Mouse (Mus musculus): Measurements from ENCODE around the gene Ttc7b. TPM values are rescaled to one million over a fixed set of nuclear protein-coding genes. Genes with fewer than 3 reads are reported as not detected.

Gene Ttc7b
- total RNA-seq, 2 experiments from 2014 or later = 6.2 to 13.4 TPM

DNA sequence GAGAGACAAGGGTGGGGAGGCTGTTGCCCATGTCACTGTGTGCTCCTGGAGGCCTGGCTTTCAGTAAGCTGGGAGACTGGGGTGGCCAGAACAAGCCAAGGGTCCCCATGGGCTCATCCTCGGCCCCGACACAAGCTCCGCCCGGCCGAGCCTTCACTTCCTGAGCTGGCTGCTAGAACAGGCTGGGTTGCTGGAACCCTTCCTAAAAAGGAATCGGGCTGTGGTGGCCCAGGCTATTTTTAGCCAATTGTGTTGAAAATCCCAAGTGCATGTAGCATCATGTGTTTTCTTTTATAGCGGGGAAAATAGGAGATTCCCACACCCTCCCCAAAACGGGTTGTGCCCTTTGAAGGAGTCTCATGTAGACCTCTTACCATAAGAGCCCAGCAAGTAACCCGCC, 226.7 kb downstream of the Ttc7b start:
- ATAC-seq (replicated peaks; ENCODE audit: low FRiP score, poor library complexity, severe bottlenecking) = no peak

DNA sequence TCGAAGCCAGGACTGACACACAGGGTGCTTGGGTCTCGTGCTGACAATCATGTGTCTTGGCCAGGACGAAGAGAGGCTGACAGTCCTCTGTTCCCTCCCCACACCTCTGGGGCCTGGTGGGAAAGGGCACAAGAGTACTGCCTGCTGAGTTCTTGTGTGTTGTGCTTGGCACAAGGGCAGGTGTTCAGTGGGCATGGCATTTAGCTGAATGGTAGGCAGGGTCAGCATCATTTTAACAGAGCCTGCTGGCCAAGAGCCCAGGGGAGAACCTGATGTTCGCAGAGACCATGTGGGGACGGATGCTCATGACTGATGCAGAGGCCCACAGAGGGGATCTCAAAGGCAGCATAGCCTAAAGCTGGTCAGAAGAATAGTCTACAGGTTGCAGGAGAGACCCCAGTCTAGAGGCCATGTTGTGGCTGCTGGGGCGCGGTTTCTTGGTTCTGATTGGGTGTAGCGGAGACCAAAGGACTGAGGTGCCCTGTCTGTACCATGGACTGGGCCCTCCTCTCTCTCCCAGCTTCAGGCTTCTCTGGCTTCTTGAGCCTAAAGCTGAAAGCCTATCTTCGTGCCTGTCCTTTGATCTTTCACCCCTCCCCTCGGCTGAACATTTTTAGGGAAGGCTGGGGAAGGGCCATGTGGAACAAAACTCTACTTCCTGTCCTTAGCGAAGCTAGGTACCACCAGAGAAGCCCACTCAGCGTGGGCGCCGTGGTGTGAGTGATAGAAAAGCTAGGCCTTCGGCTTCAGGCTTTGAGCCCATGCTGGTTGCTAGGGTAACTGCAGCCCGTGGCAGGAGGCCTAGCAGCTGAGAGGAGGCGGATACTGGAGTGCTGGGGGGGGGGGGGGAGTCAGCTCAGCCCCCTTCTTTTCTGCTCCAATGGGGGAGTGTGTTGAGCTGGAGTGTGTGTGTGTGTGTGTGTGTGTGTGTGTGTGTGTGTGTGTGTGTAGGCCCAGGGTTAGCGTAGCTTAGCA, 229.6 kb downstream of the Ttc7b start:
- no peak for ATAC-seq (replicated peaks; ENCODE audit: low FRiP score, poor library complexity, severe bottlenecking)

DNA sequence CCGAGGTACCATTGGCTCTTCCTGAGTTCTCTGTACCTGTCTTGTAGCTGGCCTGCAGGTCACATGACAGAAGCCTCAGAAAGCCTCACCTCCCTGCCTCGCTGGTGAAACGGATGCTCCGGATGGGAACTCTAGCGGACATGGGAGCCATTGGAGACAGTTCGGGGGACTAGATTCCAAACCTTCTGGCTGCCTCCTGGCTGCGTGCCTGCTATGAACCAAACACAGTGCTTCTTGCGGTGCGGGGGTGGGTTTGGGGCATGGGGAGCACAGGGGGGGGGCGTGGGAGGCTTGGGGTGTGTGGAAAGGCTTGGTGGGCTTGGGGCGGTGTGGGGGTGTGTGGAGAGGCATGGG, 230.5 kb downstream of the Ttc7b start:
- ATAC-seq (replicated peaks; ENCODE audit: low FRiP score, poor library complexity, severe bottlenecking) = no peak

DNA sequence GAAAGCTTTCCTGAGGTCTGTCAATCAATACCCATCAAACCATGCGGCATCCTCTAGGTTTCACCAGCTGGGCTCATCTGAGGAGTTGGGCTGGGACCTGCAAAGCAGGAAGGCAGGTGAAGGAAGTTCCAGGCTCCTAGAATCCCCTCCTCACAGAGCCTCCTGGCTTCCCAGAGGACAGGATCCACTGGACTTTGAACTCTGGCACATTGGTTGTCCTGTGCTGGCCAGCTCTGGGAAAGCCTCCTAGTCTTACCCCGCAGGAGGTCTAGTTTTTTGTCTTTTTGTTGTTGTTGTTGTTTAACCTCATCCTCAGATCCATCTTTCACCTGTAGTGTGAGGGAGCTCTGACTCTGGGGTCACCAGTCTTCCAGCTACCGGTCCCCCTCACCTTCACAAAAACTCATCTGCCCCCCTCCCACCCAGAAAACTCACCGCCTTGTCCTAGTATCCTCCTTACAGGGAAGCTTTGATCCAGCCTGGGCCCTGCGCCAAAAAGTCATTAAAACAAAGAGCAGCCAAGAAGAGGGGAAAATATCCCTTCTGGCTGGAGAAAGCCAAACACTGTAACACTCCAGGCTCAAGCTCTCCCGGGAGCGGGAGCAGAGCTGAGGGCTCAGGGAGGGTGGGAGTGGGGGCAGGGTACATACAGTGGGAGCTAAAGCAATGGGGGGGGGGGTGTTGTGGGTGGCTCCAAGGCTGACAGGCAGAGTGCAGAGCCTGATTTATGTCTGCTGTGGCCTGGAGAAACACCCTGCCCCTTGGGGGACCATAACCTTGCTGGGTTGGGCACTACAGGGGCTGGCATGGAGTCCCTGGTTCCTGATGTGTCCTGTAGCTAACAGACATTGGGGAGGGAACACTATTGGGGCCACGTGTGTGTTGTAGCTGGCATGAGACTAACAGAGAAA, 231.1 kb downstream of the Ttc7b start:
- no peak for ATAC-seq (replicated peaks; ENCODE audit: low FRiP score, poor library complexity, severe bottlenecking)

DNA sequence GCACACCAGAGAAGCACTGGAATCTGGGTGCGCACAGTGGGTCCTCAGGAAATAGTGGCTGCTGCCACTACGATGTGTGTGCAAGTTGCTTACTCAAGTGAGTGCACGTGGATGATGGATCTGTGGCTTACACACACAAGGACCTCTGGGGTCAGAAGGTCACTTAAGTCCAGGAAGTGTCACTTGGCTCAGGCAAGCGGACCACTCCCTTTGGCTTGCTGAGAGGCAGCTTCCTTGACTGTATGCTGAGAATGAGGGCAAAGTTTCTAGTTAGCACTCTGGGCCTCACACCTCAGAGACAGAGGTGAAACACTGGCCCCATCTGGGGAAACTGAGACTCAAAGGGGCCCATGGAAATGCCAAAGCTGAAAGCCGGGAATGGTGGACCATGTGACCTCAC, 232.6 kb downstream of the Ttc7b start:
- no peak for ATAC-seq (replicated peaks; ENCODE audit: low FRiP score, poor library complexity, severe bottlenecking)

DNA sequence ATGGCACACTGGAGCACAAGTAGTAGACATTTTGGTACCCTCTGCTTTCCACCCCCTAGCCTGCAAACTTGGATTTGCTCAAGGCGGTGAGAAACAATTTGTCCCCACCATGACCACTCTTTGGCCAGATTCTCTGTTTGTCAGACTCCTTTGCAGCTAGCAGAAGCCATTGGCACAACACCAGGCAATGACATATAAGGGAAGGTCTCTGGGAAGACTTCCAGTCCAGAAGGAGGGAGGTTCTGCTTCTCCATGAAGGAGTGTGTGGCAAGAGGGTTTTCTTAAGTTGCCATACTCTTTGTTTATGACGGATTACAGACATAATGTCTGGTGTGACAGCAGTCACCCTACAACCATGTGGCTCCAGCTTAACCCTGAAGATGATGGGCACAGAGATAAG, 233.1 kb downstream of the Ttc7b start:
- ATAC-seq (replicated peaks; ENCODE audit: low FRiP score, poor library complexity, severe bottlenecking) = no peak

DNA sequence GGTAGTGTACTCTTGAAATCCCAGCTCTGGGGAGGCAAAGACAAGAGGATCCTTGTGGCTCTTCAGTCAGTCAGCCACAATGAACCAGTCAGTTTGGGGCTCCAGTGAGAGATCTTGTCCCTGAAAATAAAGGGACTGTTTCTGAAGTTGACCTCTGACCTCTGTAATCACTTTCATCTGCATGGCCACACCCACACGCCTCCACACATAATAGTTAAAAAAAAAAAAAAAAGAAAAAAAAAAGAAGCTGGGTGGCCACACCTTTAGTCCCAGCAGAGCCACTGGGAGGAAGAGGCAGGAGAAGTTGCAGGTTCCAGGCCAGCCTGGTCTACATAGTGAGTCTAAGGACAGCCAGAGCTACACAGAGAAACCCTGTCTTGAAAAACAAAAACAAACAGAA, 237.3 kb downstream of the Ttc7b start:
- no peak for ATAC-seq (replicated peaks; ENCODE audit: low FRiP score, poor library complexity, severe bottlenecking)

DNA sequence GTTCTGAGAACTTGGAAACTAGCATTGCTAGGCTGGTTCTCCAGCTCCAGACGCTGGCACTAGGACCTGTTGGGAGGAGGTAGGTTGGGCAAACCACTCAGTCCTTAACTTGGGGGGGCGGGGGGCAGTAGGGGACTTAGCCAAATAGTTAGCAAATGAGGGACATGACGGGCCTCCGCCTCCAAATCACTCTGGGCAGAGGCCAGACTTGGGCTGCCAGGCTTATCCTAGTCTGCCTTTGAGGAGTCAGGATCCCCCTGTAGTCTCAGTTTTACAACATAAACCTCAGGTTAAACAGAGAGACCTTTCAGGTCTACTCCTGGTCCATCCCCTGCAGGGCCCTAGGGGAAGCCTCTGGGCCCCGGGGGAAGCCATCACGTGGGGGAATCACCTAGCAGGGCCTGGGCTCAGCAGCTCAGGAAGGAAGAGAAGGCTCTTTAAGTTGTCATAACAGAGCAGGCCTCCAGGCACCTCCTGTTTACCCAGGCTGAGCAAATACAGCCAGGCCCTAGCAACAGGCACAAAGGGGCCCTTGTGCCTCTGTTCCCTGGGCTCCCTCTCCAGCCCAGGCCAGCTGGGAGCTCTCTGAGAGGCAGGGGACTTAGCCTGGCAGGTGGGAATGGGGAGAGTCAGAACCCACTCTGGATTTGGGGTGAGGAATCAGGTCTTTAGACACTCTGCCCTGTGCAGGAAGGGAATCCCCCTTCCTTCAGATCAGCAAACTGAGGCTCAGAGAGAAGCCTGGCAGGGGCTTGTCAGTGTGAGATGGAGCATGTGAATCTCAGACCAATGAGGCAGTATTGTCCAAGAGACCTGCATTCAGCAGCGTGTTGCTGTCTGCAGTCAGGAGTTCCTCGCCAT, 238.4 kb downstream of the Ttc7b start:
- no peak for ATAC-seq (replicated peaks; ENCODE audit: low FRiP score, poor library complexity, severe bottlenecking)

DNA sequence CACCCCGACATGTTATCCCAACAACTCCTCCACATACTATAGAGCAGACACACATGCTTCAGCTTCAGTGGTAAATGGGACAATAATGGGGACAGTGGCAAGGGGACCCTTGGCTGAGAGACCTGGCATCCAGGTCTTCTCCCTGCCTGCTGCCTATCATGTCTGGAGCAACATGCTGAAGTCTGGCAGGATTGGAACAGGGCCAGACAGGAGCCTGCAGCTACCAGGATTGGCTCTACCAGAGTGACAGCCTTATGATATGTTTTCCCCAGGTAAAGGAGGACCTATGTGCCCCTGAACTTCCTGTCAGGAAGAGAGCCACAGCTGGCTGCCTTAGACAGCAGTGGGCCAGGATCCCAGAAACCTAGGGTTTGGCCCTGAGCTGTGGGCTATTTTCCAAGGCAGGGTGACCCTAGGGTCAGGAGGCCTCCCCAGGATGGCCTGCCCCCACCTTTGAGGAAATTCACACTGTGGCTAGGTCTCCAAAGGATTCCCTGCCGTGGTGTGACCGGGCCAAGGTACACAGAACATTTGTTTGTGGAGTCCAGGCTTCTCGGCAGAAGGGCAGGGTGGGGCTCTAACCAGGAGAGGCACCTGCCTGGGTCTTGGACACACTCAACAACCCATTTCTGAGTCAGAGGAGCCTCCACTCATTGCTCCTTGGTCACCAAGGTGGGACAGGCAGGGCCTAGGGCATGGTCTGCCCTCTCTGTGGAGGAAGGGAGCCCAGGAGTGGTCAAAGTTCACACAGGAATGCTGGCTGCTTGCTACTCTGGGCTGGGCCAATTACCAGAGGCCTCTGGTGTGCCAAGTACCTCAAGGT, 239.4 kb downstream of the Ttc7b start:
- no peak for ATAC-seq (replicated peaks; ENCODE audit: low FRiP score, poor library complexity, severe bottlenecking)

DNA sequence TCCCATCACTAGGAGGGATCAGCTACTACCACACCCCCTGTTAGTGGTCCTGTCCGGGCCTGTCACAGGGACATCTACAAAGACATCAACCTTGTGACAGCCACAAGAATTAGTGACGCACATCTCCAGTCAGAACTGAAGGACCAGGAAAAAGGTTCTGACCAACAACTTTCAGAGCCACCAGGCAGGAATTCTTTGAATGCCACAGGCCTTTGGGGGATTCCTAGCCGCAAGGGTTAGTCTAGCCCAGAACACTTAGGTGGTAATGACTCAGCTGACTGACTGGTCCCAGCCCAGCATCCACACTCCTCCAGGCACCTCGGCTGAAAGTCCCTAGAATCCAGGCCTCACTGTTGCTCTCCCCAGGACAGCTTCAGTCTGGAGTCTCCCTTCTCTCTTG, 240.7 kb downstream of the Ttc7b start:
- ATAC-seq (replicated peaks; ENCODE audit: low FRiP score, poor library complexity, severe bottlenecking) = no peak

DNA sequence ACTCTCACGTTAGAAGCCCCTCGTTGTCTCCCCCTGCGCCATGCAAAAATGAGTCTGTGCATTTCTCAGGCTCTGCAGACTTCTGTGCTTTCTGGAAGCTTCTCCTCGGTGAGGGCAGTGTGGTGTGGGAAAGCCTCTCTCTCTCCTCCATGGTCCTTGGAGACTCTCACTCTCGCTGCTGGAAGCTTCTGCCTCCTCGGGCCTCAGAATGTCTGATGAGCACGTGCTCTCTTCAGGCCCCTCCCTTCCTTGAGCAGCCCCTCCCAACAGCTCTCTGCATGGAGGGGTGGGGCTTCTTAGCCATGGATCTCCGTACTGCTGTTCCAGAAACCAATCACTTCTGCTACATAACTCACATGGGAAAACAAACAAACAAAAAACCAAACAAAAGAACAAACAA, 242.3 kb downstream of the Ttc7b start:
- ATAC-seq (replicated peaks; ENCODE audit: low FRiP score, poor library complexity, severe bottlenecking) = no peak

DNA sequence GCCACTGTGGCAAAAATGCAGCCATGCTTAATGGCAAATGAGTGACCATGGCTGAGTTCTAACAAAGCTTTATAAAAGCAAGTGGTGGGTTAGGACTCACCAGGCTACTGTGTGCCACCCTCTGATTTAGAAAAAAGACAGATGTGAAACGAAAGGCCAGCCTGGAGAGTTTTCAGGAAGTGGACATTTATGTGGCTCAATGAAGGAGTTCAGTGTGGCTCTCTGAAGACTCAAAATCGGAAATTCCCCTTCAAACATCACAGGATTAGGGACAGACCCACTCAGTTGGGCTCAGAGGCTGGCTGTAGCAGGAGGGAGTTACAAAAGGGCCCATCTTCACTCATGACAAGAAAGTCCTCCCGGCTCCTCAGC, 243.1 kb downstream of the Ttc7b start:
- ATAC-seq (replicated peaks; ENCODE audit: low FRiP score, poor library complexity, severe bottlenecking) = no peak

DNA sequence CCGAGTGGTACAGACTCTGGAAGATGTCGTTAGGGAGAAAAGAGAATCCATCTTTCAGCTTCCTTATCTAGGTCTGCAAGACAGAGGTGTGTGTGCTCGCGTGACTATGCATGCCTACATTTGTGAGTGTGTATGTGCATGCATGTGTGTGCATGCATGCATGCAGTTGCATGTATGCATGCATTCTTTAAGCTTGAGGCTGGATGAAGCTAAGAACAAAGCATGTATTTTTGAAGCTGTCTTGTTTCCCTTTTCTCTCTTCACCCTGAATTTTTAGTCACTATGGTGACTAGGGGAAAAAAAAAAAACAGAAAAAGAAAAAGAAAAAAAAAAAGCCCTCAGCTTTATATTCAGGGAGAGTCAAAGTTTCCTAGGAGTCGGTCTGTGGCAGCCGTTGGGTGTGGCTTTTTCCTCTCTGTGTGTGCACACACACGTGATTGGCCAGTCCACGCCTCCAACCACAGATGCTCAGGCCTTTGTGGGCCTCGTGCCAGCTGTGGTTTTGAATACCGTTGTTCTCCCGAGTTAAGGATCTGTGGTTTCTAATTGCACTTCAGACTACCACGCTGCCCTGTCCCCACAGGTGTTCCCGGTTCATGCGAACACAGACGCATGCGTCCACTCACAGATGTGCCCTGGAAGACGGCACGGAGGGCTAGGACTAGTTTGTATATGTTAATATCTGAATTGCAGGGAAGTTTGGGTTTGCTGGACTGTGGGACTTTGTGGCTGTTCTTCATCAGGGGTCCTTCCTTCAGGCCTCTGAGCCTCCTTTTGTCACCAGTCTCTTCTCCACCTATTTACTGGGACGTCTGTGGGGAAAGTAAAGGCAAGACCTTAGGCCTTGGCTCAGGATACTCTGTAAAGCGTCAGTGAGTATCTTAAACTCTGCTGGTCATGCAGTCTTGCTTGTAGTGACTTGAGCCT, 243.8 kb downstream of the Ttc7b start:
- no peak for ATAC-seq (replicated peaks; ENCODE audit: low FRiP score, poor library complexity, severe bottlenecking)

DNA sequence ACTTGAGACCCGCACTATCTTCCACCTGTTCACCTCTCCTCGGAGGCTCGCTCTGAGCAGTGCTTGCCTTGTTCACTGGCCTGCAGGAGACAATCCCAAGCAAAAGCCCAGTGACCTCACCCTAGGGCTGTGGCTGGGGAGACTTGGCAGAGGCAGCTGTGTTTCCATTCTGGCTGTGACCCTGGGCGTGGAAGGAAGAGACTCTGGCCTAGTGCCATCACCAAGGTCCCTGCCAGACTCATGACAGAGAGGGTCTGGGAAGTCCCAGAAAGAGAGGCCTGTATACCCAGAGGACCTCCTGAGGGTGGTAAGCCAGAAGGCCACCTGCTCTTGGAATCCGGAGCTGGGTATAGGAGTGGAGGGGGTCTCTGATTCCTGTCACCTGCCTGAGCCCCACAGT, 244.8 kb downstream of the Ttc7b start:
- ATAC-seq (replicated peaks; ENCODE audit: low FRiP score, poor library complexity, severe bottlenecking) = no peak

DNA sequence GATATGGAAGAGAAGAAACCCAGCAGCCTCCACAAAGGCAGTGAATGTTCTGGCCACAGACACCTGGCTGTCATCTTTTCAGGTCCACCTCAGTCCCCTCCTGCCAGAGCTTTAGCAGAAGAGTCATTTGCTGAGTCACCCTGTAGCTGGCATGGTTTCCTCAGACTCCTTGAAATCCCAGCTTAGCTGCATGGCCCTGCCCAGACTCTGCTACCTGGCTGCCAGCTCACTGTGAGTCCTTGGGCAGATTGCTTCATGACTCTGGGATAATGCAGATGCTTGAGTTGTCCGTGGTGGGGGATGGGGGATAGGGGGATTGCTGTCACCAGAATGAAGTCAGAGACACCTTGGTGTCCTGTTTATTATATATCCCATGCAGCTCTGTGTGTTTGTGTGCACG, 247.6 kb downstream of the Ttc7b start:
- ATAC-seq (replicated peaks; ENCODE audit: low FRiP score, poor library complexity, severe bottlenecking) = no peak

DNA sequence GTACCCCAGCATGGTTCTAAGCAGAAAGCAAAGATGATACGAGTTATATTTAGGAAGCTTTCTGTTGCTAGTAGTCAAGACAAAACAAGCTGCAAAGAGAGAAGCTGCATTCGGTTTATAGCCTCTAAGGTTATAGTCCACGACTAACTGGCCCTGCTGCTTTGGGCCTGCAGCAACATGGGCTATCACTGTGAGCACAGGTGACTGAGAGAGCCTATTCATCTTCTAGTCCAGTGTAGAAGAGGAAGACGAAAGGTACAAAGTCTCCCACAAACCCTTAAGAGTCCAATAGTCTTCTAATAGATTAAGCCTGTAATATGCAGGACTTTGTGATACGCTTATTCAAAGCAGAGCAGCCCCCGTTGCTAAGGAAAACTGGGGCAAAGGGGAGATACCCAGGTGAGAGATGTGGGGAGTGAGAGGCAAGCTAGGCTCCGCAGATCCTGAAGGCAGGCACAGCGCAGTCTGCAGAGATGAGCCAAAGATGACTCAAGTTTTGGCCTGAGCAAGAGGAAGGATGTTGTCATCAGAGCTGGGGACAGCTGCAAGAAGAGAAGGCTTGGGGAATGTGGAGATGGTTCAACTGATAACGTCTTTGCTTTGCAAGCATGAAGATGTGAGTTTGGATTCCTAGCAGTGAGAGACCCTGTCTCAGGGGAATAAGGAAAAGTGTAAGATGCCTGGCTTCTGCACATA, 250.5 kb downstream of the Ttc7b start:
- no peak for ATAC-seq (replicated peaks; ENCODE audit: low FRiP score, poor library complexity, severe bottlenecking)

DNA sequence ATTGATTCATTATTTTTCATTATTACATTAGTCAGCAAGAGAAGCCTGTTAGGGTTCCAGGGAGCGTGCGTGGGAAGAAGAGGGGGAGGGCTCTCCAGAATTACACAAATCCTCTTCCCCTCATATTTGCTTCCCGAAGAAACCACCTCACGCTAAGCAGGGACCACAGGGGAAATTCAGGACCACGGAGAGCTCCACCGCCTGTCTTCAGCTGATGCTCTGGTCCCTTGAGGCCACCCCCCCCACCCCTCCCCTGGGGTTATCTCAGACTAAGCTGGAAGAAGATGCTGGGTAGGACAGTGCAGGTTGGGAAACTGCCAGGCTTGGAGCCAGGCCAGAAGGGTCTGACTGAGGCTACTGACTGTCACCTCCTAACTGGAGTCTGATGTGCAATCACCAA, 252.6 kb downstream of the Ttc7b start:
- no peak for ATAC-seq (replicated peaks; ENCODE audit: low FRiP score, poor library complexity, severe bottlenecking)
